Mouse (Mus musculus) cortical plate, adult 2 months (tissue): ENCODE measurements at regions not wholly inside any gene's neighbourhood (a gene's known extent, or its start where the extent isn't known, plus 50 kb on each side); places are given as distances from the start of the nearest gene placed in this dataset.

Experiments used
- CTCF ChIP-seq: fragments of 200-500 bp; IDR thresholded peaks from 2 replicates; pipeline ENCODE4 v1.5.1; 2011; ENCODE audit warnings: mild to moderate bottlenecking, control low read depth, low read length; ENCODE audit not compliant: insufficient read depth; ENCODE audit errors: extremely low read depth
- POLR2A ChIP-seq: fragments of 200-500 bp; IDR thresholded peaks from 2 replicates; pipeline ENCODE4 v1.6.1; 2011; ENCODE audit warnings: mild to moderate bottlenecking, low read length, control low read depth; ENCODE audit not compliant: insufficient read depth; ENCODE audit errors: extremely low read depth

- TF ChIP-seq CTCF (no peak), POLR2A (no peak)
Observed at GRCm38 (mm10) chr10:71893726-71894125, 546.2 kb downstream of the Ipmk start.
